Mouse (Mus musculus): ENCODE measurements around the gene Ptges. TPM values are rescaled to one million over a fixed set of nuclear protein-coding genes. Genes with fewer than 3 reads are reported as not detected.

Gene Ptges
- total and polyA plus RNA-seq, 3 experiments = not detected

GRCm38 (mm10) chr2:30902726-30903722, 26.6 kb downstream of the Ptges start:
- TF ChIP-seq MYB (IDR thresholded peaks at IDR 0.05; ENCODE audit: low read depth, low read length) (no peak), JUND (IDR thresholded peaks at IDR 0.05; ENCODE audit: low read depth, low read length) (no peak), KAT2A (conservative IDR thresholded peaks at IDR 0.05; ENCODE audit: low read depth, low read length) (no peak), POLR2AphosphoS5 (IDR thresholded peaks at IDR 0.05; ENCODE audit: borderline replicate concordance, low read depth, low read length) (no peak), E2F4 (IDR thresholded peaks at IDR 0.05; ENCODE audit: borderline replicate concordance, low read depth, low read length) (no peak), ETS1 (IDR thresholded peaks at IDR 0.05; ENCODE audit: low read depth, low read length) (no peak), GABPA (IDR thresholded peaks at IDR 0.05; ENCODE audit: low read depth, low read length) (no peak), SMC3 (IDR thresholded peaks at IDR 0.05; ENCODE audit: low read depth, low read length) (no peak), MAX (IDR thresholded peaks at IDR 0.05; ENCODE audit: low read length) (no peak), TCF12 (IDR thresholded peaks at IDR 0.05; ENCODE audit: low read depth, low read length) (no peak)
- Histone ChIP-seq H3K4me1 (ENCODE audit: control insufficient read depth in 1 of 2, insufficient read depth in 2 of 2, low read length in 2 of 2) (no peaks in the 10 kb centered on the region), H3K4me3 (ENCODE audit: control insufficient read depth in 1 of 2, insufficient read depth in 1 of 2, low read depth in 2 of 2, low read length in 2 of 2) (no peak overlapping the region), H3K9me3 (replicated peaks; ENCODE audit: insufficient read depth, low read length) (no peaks in the 10 kb centered on the region), H3K9ac (ENCODE audit: control insufficient read depth, low read depth, low read length, poor library complexity, severe bottlenecking) (no peak overlapping the region), H3K79me2 (ENCODE audit: control insufficient read depth, insufficient read depth, low read length, poor library complexity) (no peaks in the 10 kb centered on the region), H3K27ac (ENCODE audit: control insufficient read depth, low read depth, low read length) (no peak overlapping the region), H3K27me3 (ENCODE audit: control insufficient read depth in 1 of 2, insufficient read depth in 2 of 2, low read length in 2 of 2) (peaks cover 0 to 3% of the 10 kb centered on the region in 2 experiments; a peak in 2 of 4 replicates), H3K36me3 (ENCODE audit: control insufficient read depth in 1 of 2, insufficient read depth in 2 of 2, low read length in 2 of 2) (no peaks in the 10 kb centered on the region)
- DNase-seq (ENCODE audit: low read depth, low spot score) = no peak

GRCm38 (mm10) chr2:30902256-30902655, 27.4 kb downstream of the Ptges start:
- TF ChIP-seq CTCF (IDR thresholded peaks at IDR 0.05 in 2 of 3, conservative IDR thresholded peaks at IDR 0.05 in 1 of 3; ENCODE audit: control insufficient read depth in 1 of 3, insufficient read depth in 1 of 3, low read depth in 2 of 3, low read length in 3 of 3, poor library complexity in 1 of 3, severe bottlenecking in 1 of 3) (no peak), NRF1 (IDR thresholded peaks at IDR 0.05; ENCODE audit: insufficient read depth, low read depth, low read length, poor library complexity, severe bottlenecking) (no peak), CHD2 (IDR thresholded peaks at IDR 0.05; ENCODE audit: low read length) (no peak), ZNF384 (IDR thresholded peaks at IDR 0.05; ENCODE audit: low read depth, low read length) (no peak), ZKSCAN1 (IDR thresholded peaks at IDR 0.05; ENCODE audit: low read depth, low read length) (no peak), POLR2A (IDR thresholded peaks at IDR 0.05; ENCODE audit: control insufficient read depth in 1 of 2, insufficient read depth in 1 of 2, low read depth in 1 of 2, low read length in 2 of 2, poor library complexity in 1 of 2) (no peak), MYB (IDR thresholded peaks at IDR 0.05; ENCODE audit: low read depth, low read length) (no peak), TCF12 (IDR thresholded peaks at IDR 0.05; ENCODE audit: low read depth, low read length) (no peak), KAT2A (conservative IDR thresholded peaks at IDR 0.05; ENCODE audit: low read depth, low read length) (no peak), MAZ (IDR thresholded peaks at IDR 0.05; ENCODE audit: low read depth, low read length) (no peak), UBTF (IDR thresholded peaks at IDR 0.05; ENCODE audit: borderline replicate concordance, insufficient read depth, low read depth, low read length) (no peak), E2F4 (IDR thresholded peaks at IDR 0.05; ENCODE audit: borderline replicate concordance, low read depth, low read length) (no peak), MYC (IDR thresholded peaks at IDR 0.05; ENCODE audit: low read depth, low read length) (no peak), GABPA (IDR thresholded peaks at IDR 0.05; ENCODE audit: low read depth, low read length) (no peak), NELFE (IDR thresholded peaks at IDR 0.05; ENCODE audit: low read depth, low read length) (no peak), ELF1 (IDR thresholded peaks at IDR 0.05; ENCODE audit: low read depth, low read length) (no peak)
- no peaks in the 10 kb centered on the region for H3K36me3 ChIP-seq (ENCODE audit: control insufficient read depth in 1 of 2, insufficient read depth in 2 of 2, low read length in 2 of 2)
- no peaks in the 10 kb centered on the region for H3K4me1 ChIP-seq (ENCODE audit: control insufficient read depth in 1 of 2, insufficient read depth in 2 of 2, low read length in 2 of 2)
- no peak overlapping the region for H3K27ac ChIP-seq (ENCODE audit: control insufficient read depth, low read depth, low read length)
- DNase-seq (ENCODE audit: low read depth, low spot score) = no peak
- H3K9ac ChIP-seq (ENCODE audit: control insufficient read depth, low read depth, low read length, poor library complexity, severe bottlenecking) = no peak overlapping the region
- H3K9me3 ChIP-seq (replicated peaks; ENCODE audit: insufficient read depth, low read length) = no peaks in the 10 kb centered on the region
- no peak overlapping the region for H3K4me3 ChIP-seq (ENCODE audit: control insufficient read depth in 1 of 2, insufficient read depth in 1 of 2, low read depth in 2 of 2, low read length in 2 of 2)
- no peaks in the 10 kb centered on the region for H3K79me2 ChIP-seq (ENCODE audit: control insufficient read depth, insufficient read depth, low read length, poor library complexity)
- H3K27me3 ChIP-seq (ENCODE audit: control insufficient read depth in 1 of 2, insufficient read depth in 2 of 2, low read length in 2 of 2) = peaks cover 2 to 3% of the 10 kb centered on the region in 2 experiments; a peak in 2 of 4 replicates
